Mouse (Mus musculus): ENCODE results near the gene Clec12a.
"Not testable (repeated sequence)": the region's sequence is repeated elsewhere in the genome, so short reads cannot be mapped to it uniquely, and the experiment has no call there.

Gene Clec12a

DNA sequence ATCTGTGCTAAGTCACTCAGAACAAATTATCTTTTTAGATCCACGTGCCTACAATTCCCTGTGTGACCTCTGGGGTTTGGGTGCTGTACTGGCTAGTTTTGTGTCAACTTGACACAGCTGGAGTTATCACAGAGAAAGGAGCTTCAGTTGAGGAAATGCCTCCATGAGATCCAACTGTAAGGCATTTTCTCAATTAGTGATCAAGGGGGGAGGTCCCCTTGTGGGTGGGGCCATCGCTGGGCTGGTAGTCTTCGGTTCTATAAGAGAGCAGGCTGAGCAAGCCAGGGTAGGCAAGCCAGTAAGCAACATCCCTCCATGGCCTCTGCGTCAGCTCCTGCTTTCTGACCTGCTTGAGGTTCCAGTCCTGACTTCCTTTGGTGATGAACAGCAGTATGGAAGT lies at the start of gene Clec12a:
Clec12a (plus strand) TSS at position 301 of the 400 bp plus-strand sequence.
- not testable (repeated sequence) for DNase-seq

DNA sequence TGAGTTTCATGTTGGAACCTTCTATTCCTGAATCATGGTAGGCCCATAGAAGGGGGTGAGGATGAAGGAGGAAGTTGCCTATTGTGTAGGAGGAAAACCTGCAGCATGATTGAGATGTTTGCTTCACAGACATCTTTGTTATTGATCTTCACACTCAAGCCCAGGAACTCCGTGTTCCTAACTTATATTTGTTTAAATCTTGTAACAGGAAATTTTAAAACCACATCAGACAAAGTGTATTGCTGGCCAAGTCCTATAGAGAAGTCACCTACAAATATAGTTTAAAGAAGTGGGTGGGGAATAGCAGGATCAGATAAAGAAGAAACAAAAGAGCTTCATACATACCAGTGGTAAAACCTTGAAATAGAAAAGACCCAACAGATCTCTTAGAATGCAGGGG lies 38.3 kb upstream of the Clec12a start:
- DNase-seq = no peak

DNA sequence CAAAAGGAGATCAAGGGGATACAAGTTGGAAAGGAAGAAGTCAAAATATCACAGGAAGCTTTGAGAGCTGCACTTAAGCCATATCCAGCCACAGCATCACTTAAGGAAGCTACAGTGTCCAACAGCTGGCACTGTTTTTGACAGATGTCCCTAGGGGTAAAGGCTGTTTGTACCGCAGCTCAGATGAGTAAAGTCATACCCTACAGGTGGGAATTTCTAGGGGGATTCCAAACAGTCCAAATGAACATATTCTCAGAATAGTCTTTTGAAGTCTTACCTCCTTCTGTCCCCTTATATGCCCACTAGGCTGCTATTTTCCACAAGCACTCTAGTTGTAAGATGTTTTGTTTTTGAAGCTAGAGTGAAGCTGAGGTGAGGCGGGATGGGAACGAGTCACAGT lies 30.0 kb upstream of the Clec12a start:
- DNase-seq = no peak

DNA sequence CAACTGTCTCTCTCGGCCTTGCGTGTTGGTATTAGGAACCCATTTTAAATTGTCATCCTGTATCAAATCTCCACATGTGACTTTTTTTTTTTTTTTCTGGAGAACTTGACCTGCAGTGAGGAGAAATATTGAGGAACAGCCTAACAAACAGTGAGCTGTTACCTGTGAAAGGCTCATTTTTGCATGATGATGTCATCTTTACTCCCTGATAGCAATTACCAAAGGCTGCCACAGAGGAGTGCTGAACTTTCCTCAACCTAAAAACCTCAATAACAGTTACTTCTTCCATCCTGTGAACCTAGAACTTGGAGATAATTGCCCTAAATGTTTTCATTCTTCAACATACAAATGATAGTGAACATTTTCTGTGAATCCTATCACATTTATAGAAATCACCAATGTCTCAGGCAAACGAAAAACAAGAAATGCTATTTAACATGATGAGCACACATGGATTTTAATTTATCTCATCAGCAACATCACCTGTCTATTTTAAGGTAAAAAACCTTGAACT lies 27.8 kb upstream of the Clec12a start:
- DNase-seq = no peak

DNA sequence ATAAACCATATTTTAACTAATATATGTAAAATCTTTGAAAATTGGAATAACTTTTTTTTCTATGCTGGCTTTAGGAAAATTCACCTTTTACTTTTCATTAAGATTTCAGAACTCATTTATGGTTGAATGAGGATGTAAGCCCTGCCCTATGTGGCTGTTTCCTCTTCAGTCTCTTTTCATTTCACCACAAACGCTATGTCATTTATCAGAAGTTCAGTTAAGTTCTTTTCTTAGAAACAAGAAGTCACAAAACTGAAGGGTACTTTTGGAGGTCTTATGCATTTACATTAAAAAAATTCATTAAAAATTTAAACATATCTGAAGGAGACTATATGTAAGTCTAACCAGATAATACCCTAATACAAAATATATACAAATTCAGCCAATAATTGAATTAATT lies 26.8 kb upstream of the Clec12a start:
- no peak for DNase-seq

DNA sequence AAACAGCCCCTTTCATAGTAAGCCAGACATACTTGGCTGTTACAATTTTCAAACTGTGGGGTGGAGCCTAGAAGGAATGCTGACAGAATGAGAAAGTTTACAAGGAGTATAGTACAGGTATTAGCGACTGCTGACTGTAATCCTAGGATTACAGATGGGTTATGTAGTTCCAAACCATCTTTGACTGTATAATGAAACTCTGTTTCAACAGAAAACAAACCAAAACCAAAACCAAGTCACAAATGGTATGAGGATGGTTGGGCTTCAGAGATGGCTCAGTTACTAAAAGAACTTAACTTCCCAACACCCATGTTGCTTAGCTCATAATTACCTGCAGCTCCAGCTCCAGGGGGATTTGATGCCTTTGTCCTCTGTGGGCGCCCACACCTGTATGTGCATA lies 26.0 kb upstream of the Clec12a start:
- DNase-seq = no peak

DNA sequence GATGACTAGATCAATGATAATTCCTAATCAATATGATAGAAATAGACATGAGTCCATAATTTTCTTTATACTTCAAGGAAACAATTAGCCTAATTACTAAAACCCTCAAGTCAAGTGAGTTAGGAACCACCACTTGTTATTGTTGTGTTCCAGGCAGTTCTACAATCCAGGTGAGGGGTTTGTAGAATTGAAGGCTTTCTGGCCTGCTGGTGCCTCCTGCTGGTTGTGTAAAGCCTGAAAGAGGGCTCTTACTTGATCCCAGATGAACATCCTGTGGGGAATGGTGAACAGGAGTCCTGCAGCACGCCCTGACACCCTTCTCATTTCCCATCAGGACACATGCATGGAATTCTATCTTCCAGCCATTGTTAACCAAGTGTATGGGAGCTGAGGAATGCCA lies 24.1 kb upstream of the Clec12a start:
- DNase-seq = no peak

DNA sequence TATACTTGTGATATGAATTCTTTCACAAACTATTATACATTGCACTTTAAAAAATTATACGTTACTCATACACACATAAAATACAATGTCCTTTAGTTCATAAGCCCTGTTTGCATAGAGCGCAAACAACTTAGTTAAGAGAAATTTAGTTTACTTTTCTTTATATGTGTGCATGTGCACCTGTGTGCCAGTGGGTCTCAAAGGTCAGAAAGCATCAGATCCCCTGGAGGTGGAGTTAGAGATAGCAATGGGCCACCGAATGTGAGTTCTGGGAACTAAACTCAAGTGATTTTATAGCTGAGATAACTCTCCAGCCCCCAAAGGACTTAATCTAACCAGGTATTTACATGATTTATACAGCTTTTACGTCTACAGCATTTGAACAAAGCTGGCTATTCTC lies 23.2 kb upstream of the Clec12a start:
- no peak for DNase-seq

DNA sequence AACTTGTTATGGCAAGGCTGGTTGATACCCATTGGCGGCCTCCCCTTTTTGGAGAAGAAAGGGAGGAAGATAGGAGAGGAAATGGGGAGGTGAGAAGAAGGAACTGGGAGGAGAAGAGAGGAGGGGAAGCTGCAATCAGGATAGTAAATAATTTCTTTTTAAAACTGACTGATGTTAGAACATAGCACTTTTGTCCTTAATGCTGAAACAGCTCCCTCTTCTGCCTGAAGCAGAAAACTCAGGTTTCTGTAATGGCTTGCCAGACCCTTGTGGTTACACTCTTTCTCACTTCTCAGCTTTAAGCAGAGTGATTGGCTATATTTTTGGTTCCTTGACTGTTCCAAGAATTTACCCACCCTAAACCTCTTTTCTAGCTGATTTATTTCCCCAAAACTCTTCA lies 16.5 kb upstream of the Clec12a start:
- DNase-seq = no peak

DNA sequence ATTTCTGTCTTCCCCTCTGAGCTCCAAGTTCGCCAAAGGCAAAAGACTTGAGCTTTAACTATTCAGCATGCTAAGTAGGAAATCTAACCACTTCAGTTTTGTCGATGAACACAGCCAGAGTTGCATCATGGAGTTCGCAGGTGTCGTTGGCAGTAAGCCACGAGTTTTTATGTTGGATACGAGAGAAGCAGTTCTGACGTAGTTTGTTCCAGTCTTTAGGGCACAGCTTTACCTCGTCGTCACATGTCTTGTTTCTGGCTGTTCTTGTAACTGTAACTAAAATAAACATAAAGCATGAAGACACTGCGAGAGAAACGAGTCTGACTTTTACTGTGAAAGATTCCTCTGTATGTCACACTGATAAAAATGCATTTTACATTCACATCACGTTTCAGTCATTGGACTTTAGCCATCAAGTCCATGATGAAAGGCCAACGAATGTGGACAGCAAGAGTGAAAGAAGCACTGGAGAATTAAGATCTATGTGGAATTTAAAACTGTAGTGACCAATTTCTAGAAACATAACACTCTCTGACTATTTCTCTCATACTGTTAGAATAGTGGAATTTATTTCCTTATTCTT lies 15.8 kb upstream of the Clec12a start:
- no peak for DNase-seq

DNA sequence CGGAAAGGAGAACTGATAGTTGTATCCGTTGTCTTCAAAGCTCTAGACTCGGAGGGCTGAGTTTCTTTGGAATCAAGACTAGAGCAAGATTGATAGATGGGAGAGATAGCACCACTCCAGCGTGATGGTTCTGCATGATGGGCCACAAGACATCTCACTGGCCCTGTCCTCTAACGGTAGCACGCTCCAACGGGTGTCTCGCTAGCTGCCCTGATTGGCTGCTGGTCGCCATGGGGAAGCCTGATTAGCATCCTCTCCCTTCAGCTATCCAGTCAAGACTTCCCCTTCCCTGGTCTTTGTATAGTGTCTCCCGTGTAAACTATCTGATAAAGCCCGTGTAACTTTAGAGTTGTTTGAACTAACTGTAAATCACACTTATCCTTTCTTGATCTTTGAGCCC lies 10.9 kb upstream of the Clec12a start, which contains the start of gene 4922502D21Rik:
4922502D21Rik (minus strand) TSS at position 187 of the 400 bp plus-strand sequence.
- no peak for DNase-seq

DNA sequence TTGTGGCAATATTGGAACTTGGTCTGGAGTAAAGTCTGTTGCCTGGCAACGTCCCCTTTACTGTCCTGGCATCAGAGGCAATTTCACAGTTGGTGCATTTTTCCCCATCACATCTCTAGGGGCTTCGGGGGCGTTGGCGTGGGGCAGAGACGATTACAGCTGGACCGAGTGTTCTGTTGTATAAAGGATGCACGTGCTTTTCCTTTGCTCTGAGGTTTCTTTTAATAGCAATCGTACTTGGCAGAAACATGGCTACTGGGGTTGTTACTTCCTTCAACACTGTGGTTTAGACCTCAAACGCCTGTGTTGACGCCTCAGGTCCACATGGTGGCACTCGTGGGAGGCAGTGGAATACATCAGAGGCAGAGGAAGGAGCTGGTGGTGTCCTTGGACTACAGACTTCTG lies 8.8 kb upstream of the Clec12a start:
- DNase-seq = peak; percentile 40

DNA sequence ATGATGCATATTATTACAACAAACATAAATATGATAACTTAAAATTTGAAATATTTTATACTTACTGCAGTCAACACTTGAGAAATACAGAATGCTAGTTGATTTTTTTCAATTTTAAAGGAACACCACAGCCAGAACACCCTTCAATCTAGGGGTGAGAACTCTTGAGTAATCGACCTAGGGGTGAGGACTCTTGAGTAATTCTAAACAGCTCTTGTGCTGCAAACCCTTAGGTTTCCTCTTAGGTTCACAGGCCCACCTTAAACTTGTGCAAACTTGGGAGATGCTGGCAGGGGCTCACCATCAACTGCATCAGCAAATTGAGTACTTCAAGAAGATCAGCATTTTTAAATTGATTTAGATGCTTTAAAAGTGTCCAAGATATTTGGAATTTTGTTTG lies 4.7 kb upstream of the Clec12a start:
- no peak for DNase-seq

DNA sequence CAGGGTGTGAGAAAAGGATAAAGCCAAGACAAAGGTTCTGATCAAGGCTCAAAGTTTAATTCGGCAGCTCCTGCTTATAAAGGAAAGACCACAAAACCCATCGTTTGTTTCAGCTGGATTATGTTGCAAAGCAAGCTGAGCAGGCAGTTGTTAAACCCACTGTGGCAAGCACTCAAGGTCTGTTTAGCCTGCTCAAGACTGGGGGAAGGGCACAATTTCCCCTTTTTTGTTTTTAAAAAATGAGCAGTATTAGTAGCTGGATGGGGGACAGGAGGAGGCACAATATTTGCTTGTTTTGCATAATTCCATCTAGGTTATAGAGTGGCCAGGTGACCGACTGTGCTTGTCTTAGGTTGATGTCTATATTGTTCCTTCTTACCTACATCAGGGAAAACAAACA lies 1.9 kb downstream of the Clec12a start:
- no peak for DNase-seq

DNA sequence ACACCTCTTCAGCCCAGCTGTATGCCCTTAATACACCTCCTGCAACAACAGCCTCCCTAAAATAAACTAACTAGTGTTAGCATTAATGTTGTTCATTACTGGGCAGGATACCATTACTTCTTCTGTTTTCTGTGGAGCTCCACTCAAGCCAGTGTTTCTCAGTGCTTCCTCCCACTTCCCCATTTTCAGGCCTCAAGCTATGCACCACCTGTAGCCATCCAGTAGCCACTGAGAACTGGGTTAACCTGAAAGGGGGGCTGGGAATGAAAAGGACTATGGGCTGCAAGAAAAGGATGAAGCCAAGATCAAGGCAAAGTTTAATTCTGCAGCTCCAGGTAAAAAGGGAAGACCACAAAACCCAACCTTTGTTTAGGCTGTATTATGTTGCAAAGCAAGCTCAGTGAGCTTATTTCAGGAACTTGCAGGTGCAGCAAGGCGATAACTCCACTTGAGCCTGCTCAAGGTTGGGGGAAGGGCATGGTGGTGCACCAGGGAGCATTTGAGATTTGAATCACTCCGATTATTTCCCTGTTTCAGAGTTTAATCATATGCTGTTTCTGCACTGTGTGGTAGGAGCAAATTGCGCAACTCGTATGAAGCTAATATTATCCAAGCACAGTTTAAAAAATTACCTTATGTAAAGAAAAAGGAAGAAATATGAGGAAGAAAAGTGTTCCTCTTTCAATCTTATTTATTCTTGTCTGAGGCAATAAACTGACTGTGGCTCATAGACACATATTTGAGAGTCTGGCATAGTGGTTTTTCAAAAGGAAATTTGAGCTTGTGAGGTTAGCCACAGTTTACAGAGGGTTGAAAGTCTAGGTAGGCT lies 7.2 kb downstream of the Clec12a start:
- DNase-seq = peak; percentile 14

DNA sequence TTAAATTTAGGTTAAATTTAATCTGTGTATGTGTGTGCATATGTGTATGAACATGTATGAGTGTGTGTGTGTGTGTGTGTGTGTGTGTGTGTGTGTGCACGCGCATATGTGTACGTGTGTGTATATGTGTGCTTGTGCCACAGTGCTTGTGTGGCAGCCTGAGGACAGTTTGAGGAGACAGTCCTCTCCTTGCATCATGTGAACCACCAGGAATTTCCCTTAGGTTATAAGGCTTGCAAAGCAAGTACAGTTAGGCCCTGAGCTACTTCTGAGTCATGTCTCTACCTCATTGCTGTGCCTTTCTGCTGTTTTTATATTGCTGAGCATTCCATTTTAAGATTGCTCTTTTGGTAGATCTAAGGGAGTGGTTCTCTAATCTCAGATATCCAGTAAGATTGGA lies 8.6 kb downstream of the Clec12a start:
- DNase-seq = no peak

DNA sequence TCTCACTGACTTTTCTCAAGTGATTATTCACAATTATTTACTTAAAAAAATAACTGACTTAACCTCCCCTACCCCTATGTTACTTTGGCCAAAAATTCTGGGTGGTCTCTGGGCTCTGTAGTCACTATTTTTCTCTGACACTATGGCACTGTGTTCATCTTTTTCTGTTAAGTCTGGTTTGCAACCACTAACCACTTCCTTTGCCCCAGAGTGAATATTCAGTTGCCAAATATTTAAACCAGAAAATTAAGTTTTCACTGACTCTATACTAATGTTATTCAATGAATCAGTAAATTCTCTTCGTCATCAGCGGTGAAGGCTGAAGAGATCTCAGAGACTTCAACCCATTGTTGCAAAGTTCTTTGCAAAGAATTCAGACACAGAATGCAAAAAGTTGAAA lies 13.3 kb downstream of the Clec12a start:
- no peak for DNase-seq

DNA sequence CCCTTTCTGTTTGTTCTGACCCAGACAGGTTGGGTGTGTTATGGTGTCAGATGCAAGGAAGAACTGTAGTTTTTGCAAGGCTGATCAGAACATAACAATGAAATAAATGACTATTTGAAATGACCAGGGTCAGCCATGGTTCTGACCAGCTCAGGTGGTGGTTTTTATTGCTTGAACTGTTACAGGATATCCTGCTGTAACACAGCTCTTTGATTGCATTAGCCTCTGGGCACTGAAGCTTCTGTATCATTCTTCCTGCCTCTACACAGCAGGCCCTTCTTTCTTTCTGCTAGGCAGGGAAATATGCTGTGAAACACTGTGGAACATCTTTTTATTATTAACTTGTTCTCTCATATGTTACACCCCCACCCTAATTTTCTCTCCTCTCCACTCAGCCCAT lies 13.9 kb downstream of the Clec12a start:
- no peak for DNase-seq

DNA sequence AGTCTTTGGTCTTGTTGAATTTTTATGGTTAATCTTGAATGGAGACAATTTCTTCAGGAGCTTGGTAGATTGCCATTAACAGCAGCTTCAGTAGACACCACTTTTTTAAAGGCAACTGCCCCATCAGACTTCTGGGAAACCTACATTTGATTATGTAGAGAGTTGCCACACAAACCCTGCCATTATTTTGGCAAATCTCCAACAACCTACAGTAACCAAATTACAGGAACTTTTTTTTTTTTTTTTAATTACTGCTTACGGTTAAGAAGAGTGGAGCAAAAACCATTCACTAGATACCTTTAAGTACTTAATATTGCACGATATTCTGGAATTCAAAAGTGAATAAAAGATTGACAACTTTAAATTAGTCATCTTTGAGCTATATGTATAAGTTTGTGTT lies 17.0 kb downstream of the Clec12a start:
- no peak for DNase-seq

DNA sequence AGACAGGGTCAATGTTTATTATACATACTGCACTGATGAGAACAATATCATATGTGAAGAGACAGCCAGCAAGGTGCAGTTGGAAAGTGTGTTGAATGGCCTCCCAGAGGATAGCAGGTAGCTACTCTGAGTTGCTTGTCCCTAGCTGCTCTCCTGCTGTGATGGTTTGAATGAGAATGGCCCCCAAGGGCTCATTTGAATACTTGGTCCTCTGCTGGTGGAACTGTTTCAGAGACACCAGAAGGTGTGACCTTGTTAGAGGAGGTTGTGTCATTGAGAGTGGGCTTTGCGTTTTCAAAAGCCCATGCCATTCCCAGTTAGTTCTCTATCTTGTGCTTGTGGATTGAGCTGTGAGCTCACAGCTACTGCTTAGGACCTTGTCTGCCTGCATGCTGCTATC lies 21.5 kb downstream of the Clec12a start:
- no peak for DNase-seq

DNA sequence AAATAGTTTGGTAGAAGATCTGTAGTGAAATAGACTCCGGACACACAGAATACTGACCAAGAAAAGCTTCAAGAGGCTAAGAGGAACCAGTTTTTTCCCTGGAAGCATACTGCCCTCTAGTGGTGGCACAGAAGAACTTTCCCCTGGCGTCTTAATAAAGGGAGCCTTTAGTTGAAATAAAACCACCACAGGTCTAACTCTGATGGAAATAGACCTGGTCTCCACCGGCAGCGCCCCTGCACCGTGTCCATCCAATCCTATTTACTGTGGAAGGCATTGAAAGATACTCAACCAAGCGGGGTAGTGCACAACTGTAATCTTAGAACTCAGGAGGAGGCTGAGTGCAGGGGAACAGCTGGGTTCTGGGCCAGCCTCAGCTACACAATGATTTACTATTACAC lies 23.5 kb downstream of the Clec12a start:
- no peak for DNase-seq

DNA sequence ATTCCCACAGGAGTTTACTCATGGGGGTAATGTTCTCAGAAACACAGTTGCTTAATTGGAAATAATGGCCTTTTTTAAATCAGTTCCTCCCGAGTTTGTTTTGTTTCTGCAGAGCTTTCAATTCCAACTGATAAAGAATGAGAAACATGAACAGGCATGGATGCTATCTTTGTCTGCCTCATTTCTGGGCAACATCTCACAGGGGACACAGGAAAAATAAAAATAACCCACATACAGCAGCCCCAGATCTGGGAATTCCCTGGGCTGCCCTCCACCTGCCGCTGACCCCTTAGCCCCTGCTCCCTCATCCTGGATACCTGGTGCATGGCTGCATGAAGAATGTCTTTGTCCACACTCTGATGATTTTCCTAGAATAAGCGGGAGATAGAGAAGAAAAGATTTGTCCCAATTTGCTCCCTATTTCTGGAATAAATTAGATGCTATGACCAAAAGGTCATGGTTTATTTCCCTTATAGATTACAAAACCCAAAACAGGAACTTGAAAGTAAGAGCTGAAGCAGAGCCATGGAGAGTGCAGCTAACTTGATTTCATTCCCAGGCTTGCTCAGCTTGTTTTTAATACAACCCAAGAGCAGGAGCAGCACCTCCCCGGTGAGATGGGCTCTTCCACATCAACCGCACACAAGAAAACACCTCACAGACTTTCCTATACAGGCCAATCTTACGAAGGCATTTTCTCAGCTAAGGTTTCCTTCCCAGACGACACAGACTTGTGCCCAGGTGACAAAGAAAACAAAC lies 27.1 kb downstream of the Clec12a start:
- no peak for DNase-seq

DNA sequence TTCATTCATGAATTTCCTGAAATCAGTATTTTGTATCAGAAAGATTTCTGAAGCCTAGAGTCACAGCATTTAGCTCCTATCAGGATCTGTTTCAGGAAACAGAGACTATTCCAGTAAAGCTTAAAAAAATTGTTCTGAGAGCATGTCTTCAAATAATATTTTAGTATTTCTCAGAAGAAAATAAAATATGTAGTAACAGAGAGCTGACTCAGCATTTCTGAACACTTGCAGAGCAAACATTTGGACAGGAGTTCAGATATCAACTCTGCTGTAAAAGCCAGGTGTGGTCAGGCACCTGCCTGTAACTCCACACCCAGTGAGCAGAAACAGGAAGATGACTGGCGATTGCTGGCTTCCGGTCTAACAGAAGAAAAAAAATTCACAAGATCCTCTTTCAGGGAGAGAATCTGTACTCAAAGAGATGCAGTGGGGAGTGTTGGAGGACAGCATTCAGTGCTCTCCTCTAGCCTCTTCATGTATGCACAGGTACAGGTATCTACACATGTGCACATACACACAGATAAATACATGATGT lies 32.5 kb downstream of the Clec12a start:
- DNase-seq = no peak

DNA sequence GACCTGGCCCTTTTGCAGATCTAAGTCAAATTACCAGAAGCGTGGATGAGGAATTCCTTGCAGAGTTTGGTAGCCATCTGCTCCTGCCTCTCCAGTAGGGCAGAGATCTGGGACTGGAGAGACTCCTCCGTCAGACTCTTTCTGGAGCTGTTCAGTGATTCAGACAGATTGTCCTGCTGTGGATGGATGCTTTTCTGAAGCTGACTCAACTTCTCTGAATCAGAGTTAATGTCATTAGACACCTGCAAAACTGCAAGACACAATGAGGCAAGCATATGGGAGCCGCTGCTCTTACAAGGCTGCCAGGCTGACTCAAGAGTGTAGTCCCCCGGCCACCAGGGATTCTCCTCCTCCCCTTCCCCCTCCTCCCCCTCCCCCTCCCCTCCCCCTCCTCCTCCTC lies 38.0 kb downstream of the Clec12a start:
- no peak for DNase-seq

All from kidney, adult 11 months (tissue).